Mouse (Mus musculus) hindbrain, embryonic 10.5 days (tissue): ENCODE data around the gene Hpcal4. TPM values are rescaled to one million over a fixed set of nuclear protein-coding genes. Genes with fewer than 3 reads are reported as not detected.

Experiments used
- DNase-seq: peaks from one replicate; pipeline ENCODE4 v3.0.0-alpha.2; 2017; ENCODE audit warnings: low spot score
- H3K27ac ChIP-seq: fragments of 300-500 bp; sonication (generic); 2 replicates; pipeline ENCODE4 v1.5.1; 2016; ENCODE audit warnings: mild to moderate bottlenecking, moderate library complexity
- H3K27me3 ChIP-seq: fragments of 300-500 bp; sonication (generic); 2 replicates; pipeline ENCODE4 v1.6.1; 2016; ENCODE audit warnings: mild to moderate bottlenecking; ENCODE audit not compliant: poor library complexity, insufficient read depth, severe bottlenecking
- H3K36me3 ChIP-seq: fragments of 300-500 bp; sonication (generic); 2 replicates; pipeline ENCODE4 v1.6.1; 2016; ENCODE audit warnings: mild to moderate bottlenecking, moderate library complexity
- H3K4me1 ChIP-seq: fragments of 300-500 bp; sonication (generic); replicated peaks from 2 replicates; pipeline ENCODE4 v1.6.1; 2016; ENCODE audit warnings: mild to moderate bottlenecking
- H3K4me3 ChIP-seq: fragments of 300-500 bp; sonication (generic); 2 replicates; pipeline ENCODE4 v1.5.1; 2016; ENCODE audit warnings: mild to moderate bottlenecking, moderate library complexity
- H3K9me3 ChIP-seq: fragments of 300-500 bp; sonication (generic); 2 replicates; pipeline ENCODE4 v1.6.1; 2016; ENCODE audit warnings: mild to moderate bottlenecking, moderate library complexity
- WGBS: fragments of 180-500 bp; shearing (Covaris S2); methylation state at CpG from one replicate; pipeline ENCODE4 v1.1.7; 2016; 5-methylcytosine and 5-hydroxymethylcytosine counted together
- polyA plus RNA-seq: library from polyadenylated mRNA; unstranded; fragments of >200 nt; fragmentation: Nextera tagmentation; extraction: Ambion mirVana; gene quantifications from 2 replicates; pipeline ENCODE4 v1.2.1, GENCODE M21; 2016

The Hpcal4 gene
- polyA plus RNA-seq, 1 experiment from 2014 or later: 0.52 TPM

DNA sequence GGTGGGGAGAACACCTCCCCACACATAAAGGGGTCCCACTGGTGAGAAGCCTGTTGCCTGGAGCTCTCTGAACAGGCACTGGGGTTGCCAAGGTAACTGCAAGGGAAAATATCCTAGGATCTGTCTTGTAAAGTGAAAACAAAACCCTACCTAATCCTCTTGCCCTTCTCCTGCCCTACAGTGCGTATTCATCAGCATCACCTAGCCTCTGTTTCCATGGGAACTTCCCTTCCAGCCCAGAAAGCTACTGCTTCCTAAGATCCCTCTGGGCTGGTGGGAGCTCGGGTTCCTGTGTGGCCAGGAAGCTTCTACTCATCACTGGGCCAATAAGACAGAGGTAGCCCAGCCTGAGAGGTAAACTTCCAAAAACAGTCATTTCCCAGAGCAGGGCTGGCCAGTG is 29.3 kb downstream of the Hpcal4 start:
- Histone ChIP-seq H3K27me3 (peaks cover 12% of the 10 kb centered on the region), H3K9me3 (no peaks in the 10 kb centered on the region), H3K36me3 (no peaks in the 10 kb centered on the region), H3K4me3 (no peak overlapping the region), H3K4me1 (peaks cover 12% of the 10 kb centered on the region; the same call in 1 of the 2 replicates), H3K27ac (no peak overlapping the region)
- DNase-seq: no peak
- 59% methylated on average over 2 of the region's 2 CpGs for WGBS

GRCm38 (mm10) chr4:123213975-123214374 is 30.9 kb downstream of the Hpcal4 start:
- no peak overlapping the region for H3K27ac ChIP-seq
- H3K27me3 ChIP-seq: peaks cover 15% of the 10 kb centered on the region
- WGBS: 93% methylated on average over 9 of the region's 9 CpGs
- no peak for DNase-seq
- H3K9me3 ChIP-seq: no peaks in the 10 kb centered on the region
- peaks cover 12% of the 10 kb centered on the region; the same call in 1 of the 2 replicates for H3K4me1 ChIP-seq
- H3K36me3 ChIP-seq: no peaks in the 10 kb centered on the region
- H3K4me3 ChIP-seq: no peak overlapping the region

DNA sequence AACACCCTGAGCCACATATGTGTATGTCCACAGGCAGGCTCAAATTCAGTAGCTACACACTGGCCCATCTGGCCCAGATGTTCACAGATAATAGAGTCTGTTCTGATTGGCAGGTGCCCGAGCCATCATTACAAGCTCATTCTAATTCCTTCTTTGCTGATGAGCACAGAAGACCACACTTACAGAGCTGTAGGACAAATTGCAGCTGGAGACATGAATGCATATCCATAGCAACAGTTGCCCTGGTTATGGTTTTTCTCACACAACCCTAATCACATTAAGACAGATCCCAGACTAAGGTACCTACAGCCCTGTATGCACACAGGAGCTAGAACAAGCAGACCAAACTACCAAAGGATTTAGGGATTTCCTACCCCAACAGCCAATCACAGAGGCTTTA is 32.3 kb downstream of the Hpcal4 start:
- Histone ChIP-seq H3K36me3 (no peaks in the 10 kb centered on the region), H3K4me3 (no peak overlapping the region), H3K4me1 (peaks cover 17% of the 10 kb centered on the region; the same call in 1 of the 2 replicates), H3K27ac (no peak overlapping the region), H3K27me3 (peaks cover 13% of the 10 kb centered on the region; the same call in 1 of the 2 replicates), H3K9me3 (no peaks in the 10 kb centered on the region)
- DNase-seq: no peak
- 69% methylated on average over 1 of the region's 1 CpGs for WGBS

DNA sequence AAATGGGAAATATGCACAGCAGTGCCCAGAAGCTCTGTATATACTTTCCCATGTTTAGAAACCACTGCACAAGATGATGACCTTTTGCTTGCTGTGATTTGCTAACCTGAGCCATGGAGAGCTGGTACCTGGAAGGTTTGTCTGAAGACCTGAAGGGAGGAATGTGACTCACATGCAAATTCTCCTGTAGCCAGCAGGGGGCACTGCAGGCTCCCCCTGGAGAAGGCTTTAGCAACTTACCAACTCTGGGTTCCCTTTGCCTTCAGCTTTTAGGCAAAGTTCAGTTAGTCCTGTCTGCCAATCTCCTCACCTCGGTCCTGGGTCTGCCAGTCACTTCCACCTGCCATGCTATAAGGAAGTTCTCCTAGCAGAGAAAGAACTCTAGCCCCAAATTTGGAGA is 33.8 kb downstream of the Hpcal4 start:
- Histone ChIP-seq H3K27me3 (peaks cover 10% of the 10 kb centered on the region; the same call in 1 of the 2 replicates), H3K4me3 (no peak overlapping the region), H3K36me3 (no peaks in the 10 kb centered on the region), H3K9me3 (no peaks in the 10 kb centered on the region), H3K4me1 (peaks cover 17% of the 10 kb centered on the region; the same call in 1 of the 2 replicates), H3K27ac (no peak overlapping the region)
- whole genome bisulfite sequencing: 25% methylated on average over 1 of the region's 1 CpGs
- DNase-seq: peak; percentile 50

- H3K4me1 ChIP-seq: peaks cover 15% of the 10 kb centered on the region; the same call in 1 of the 2 replicates
Measured at GRCm38 (mm10) chr4:123219720-123220357, 36.8 kb downstream of the Hpcal4 start.

DNA sequence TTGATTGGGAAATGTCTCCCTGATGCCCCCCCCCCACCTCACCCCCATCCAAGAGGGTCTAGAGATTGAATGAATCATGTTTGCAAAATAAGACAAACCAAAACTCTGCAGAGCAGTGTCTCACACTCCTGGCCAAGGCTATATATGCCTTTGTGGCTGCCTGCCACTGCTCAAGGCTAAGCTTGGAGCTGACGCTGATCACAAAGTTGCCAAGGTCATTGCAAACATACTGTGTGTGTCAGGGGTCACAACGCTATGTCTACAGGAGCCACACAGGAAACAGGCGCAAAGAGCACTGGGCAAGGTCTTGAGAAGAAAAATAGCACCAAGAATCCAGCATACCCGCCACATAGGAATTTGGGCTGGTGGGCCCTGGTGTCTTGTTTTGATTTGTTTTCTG is 37.6 kb downstream of the Hpcal4 start:
- Histone ChIP-seq H3K9me3 (no peaks in the 10 kb centered on the region), H3K27me3 (peaks cover 10% of the 10 kb centered on the region; the same call in 1 of the 2 replicates), H3K4me3 (no peak overlapping the region), H3K27ac (no peak overlapping the region), H3K36me3 (no peaks in the 10 kb centered on the region), H3K4me1 (peaks cover 10% of the 10 kb centered on the region)
- 71% methylated on average over 4 of the region's 4 CpGs for WGBS
- DNase-seq: no peak

More at GRCm38 (mm10) chr4:123219720-123220357, 36.8 kb downstream of the Hpcal4 start:
- H3K4me3 ChIP-seq: no peak overlapping the region
- DNase-seq: peak; percentile 78
- H3K27me3 ChIP-seq: peaks cover 10% of the 10 kb centered on the region; the same call in 1 of the 2 replicates
- no peaks in the 10 kb centered on the region for H3K36me3 ChIP-seq
- WGBS: 79% methylated on average over 15 of the region's 15 CpGs
- no peaks in the 10 kb centered on the region for H3K9me3 ChIP-seq
- no peak overlapping the region for H3K27ac ChIP-seq

DNA sequence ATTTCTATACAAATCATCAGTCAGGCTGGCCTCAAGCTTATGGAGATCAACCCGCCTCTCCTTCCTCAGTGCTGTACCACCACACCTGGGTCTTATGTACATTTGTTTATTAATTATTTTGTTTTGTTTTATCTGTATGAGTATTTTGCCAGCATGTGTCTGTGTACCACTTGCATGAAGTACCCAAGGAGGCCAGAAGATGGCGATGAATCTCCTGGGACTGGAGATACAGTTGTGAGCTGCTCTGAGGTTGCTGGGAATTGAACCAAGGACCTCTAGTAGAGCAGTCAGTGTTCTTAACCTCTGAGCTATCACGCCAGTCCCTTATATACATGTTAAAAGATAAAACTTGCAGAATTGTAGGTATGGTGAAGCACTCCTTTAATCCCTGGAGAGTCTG is 40.3 kb downstream of the Hpcal4 start:
- no peak overlapping the region for H3K4me3 ChIP-seq
- no peak overlapping the region for H3K27ac ChIP-seq
- H3K36me3 ChIP-seq: no peaks in the 10 kb centered on the region
- WGBS: 43% methylated on average over 3 of the region's 3 CpGs
- DNase-seq: no peak
- no peaks in the 10 kb centered on the region for H3K9me3 ChIP-seq
- H3K4me1 ChIP-seq: peaks cover 32% of the 10 kb centered on the region
- peaks cover 5% of the 10 kb centered on the region; the same call in 1 of the 2 replicates for H3K27me3 ChIP-seq

GRCm38 (mm10) chr4:123225718-123226403 is 42.8 kb downstream of the Hpcal4 start:
- no peaks in the 10 kb centered on the region for H3K9me3 ChIP-seq
- H3K27me3 ChIP-seq: peaks cover 21% of the 10 kb centered on the region
- H3K4me1 ChIP-seq: peaks cover 32% of the 10 kb centered on the region
- 67% methylated on average over 10 of the region's 10 CpGs for WGBS
- no peak for DNase-seq
- H3K4me3 ChIP-seq: no peak overlapping the region
- H3K27ac ChIP-seq: no peak overlapping the region
- H3K36me3 ChIP-seq: no peaks in the 10 kb centered on the region

DNA sequence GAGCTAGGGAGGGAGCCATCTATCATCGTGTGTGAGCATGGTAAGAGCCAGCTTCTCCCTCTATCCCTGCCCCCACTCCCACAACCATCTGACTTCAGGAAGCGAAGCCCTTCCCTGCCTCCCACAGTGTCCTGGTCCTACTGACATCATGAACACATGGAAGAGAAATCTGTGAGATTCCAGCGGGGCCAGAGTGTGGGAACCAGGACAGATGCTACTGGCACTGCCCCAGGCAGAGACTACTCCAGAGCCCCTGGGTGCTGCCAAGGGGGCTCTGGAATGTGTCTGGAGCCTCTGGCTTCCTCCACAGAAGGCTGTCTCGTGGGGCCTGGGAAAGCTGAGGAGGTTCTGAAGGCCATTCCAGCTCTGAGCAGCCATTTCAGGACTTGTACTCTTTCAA is 44.7 kb downstream of the Hpcal4 start:
- H3K9me3 ChIP-seq: no peaks in the 10 kb centered on the region
- H3K4me1 ChIP-seq: peaks cover 35% of the 10 kb centered on the region
- H3K27ac ChIP-seq: peak overlapping the region; percentile 50; the same call in 1 of the 2 replicates
- H3K36me3 ChIP-seq: no peaks in the 10 kb centered on the region
- DNase-seq: no peak
- 39% methylated on average over 4 of the region's 4 CpGs for WGBS
- peaks cover 36% of the 10 kb centered on the region for H3K27me3 ChIP-seq
- no peak overlapping the region for H3K4me3 ChIP-seq

DNA sequence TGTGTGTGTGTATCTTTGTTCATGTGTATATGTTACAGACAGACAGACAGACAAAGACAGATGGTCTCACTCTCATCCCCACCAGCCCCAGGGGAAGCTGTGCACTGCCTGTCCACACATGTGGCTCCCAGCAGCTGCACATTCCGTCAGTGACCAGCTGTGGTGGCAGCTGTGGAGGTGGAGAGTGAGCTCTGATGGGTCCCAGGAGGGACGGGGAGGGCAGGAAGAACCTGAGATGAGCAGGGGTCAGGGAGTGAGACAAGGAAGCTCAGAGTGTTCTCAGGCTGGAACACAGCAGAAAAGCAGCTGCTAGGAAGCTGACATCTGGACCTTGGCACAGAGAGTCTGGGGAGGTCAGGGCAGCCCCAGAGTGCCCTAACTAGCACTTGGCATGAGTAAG is 45.2 kb downstream of the Hpcal4 start:
- H3K9me3 ChIP-seq: no peaks in the 10 kb centered on the region
- no peak overlapping the region for H3K4me3 ChIP-seq
- peak; percentile 34 for DNase-seq
- peaks cover 41% of the 10 kb centered on the region for H3K27me3 ChIP-seq
- no peaks in the 10 kb centered on the region for H3K36me3 ChIP-seq
- WGBS: 41% methylated on average over 2 of the region's 2 CpGs
- peak overlapping the region; percentile 50 for H3K27ac ChIP-seq
- H3K4me1 ChIP-seq: peaks cover 41% of the 10 kb centered on the region

DNA sequence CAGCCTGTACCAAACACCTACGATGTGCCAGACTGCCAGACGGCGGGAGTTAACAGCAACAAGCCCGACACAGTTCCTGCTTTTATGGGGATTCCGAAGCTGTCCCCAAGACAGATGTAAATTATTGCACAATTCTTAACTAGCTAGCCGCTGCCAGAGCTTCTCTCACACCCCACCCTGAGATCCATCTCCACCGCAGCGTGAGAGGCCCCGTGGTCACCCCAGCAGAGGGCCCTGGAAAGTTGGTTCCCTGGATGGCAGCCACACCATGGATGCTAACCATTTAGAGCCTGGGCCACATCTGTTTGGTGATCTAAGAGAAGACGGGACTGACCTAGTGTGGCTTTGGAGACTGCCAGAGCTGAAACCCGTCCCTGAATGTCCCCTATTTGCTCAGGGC is 46.1 kb downstream of the Hpcal4 start:
- H3K9me3 ChIP-seq: no peaks in the 10 kb centered on the region
- H3K27me3 ChIP-seq: peaks cover 50% of the 10 kb centered on the region
- H3K36me3 ChIP-seq: no peaks in the 10 kb centered on the region
- 84% methylated on average over 11 of the region's 11 CpGs for WGBS
- H3K4me3 ChIP-seq: no peak overlapping the region
- no peak for DNase-seq
- peaks cover 49% of the 10 kb centered on the region for H3K4me1 ChIP-seq
- H3K27ac ChIP-seq: no peak overlapping the region

DNA sequence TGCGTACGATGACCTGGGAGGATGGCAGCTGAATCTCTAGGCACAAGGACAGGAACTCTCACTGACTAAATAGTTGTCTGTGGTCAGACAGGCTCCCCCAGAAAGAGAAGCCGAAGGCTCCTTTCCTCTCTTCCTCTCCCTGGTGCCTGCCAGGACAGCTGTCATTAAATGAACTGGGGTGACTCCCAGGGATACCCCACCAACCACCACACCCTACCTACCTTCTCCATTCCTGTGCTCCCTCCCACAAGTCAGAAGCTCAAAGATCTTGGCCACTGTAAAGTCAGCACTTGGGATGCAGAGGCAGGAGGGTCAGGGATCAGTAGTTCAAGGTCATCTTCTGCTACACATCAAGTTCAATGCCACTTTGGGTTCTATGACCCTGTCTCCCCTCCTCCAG is 49.8 kb downstream of the Hpcal4 start:
- Histone ChIP-seq H3K36me3 (no peaks in the 10 kb centered on the region), H3K27ac (peak overlapping the region; percentile 74; the same call in 1 of the 2 replicates), H3K4me3 (peak overlapping the region; percentile 60; the same call in 1 of the 2 replicates), H3K4me1 (peaks cover 51% of the 10 kb centered on the region), H3K27me3 (peaks cover 86% of the 10 kb centered on the region), H3K9me3 (no peaks in the 10 kb centered on the region)
- DNase-seq: no peak
- 63% methylated on average over 3 of the region's 3 CpGs for WGBS

DNA sequence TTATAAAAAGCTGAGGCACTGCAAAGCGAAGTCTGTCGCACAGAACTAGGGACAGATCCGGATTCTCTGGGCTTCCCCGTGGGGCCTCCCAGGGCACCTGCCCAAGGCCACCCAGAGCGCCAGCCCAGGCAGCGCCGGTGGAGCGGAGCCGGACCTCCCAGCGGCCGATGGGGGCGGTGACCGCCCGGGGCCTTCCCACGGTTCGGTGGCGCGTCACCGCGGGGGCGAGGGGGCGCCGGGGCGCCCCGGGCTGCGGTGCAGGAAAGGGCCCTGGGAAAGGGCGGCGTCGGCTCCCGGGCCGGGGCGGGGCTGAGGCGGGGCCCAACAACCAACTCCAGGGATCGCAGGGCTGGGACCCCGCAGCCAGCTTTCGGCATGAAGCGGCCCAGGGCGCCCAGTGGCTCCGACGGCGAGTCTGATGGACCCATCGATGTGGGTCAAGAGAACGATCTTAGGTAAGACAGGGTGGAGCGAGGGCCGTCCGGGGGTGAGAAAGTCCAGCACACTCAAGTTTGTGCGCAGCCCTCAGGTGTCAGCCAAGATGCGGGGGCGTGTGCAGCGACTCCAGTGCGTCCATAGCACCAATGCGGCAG is 50.6 kb downstream of the Hpcal4 start, which contains the start of gene Heyl:
Heyl (plus strand) TSS at position 65 of the 593 bp plus-strand sequence.
- H3K27me3 ChIP-seq: peaks cover 92% of the 10 kb centered on the region
- peak; percentile 50 for DNase-seq
- peak within 1 kb of the TSS; percentile 74 for H3K27ac ChIP-seq

More for the DNA sequence above, 50.6 kb downstream of the Hpcal4 start, which contains the start of gene Heyl:
- Histone ChIP-seq H3K9me3 (no peaks in the 10 kb centered on the region), H3K4me1 (peaks cover 51% of the 10 kb centered on the region), H3K36me3 (no peaks in the 10 kb centered on the region), H3K4me3 (peak within 1 kb of the TSS; percentile 60)
- 2% methylated on average over 52 of the region's 52 CpGs for WGBS
